Mouse (Mus musculus): Measurements from ENCODE around the gene Mlycd. TPM values are rescaled to one million over a fixed set of nuclear protein-coding genes. Genes with fewer than 3 reads are reported as not detected.

The Mlycd gene
- total RNA-seq, 2 experiments from 2014 or later = 51.7 to 57.8 TPM

DNA sequence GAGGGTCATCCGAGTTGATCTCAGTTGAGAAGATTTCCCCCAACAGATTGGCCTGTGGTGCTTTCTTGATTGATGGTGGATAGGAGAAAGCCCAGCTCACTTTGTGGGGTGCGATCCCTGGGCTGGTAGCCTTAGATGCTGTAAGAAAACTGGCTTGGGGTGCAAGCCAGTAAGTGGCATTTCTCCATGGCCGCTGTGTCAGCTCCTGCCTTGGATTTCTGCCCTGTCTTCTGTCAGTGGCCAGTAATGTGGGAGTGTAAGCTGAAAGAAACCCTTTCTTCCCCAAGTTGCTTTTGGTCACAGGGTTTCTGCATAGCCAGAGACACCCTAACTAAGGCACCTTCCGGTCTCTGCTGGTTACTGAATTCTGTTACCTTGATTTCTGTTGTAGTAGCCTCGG is 61.4 kb downstream of the Mlycd start:
- no peak for DNase-seq (ENCODE audit: low spot score in 2 of 2)

DNA sequence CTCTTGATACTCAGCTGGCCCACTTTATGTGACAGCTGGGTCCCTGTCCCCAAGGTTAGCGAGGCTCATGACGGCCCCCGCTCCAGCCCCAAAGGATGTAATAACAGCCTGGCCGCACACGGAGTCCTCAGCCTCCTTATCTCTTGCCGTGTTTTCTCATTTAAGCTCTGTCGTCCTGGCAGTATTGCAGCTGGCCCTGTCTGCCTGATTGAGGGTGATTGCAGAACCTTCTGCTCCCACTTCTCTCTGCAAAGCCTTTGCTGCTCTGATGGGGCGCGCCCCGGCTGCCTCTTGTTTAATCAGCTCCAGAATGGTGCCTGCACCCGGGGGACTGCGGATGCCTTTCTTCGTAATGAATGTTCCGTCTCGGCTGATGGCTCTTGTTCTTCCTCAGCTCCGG is 65.0 kb downstream of the Mlycd start:
- DNase-seq (ENCODE audit: low spot score in 2 of 2) = no peak

Other genes starting within 250 kb of the Mlycd start
- gene Hsbp1, start 50.4 kb upstream of the Mlycd start, total RNA-seq (2021) = 100 to 1,000 TPM; 189 to 201 TPM
- 100 to 1,000 TPM; 161 to 218 TPM for gene Osgin1, start 39.2 kb downstream of the Mlycd start, total RNA-seq (2021)
- 1 to 10 TPM; 6.2 to 8.6 TPM for gene Necab2, start 51.8 kb downstream of the Mlycd start, total RNA-seq (2021)
- not detected for gene Slc38a8, start 106.8 kb downstream of the Mlycd start, total RNA-seq (2021)
- gene Mbtps1, start 163.9 kb downstream of the Mlycd start, total RNA-seq (2021) = 10 to 100 TPM; 74.1 to 93.5 TPM
- gene Hsdl1, start 180.3 kb downstream of the Mlycd start, total RNA-seq (2021) = 10 to 100 TPM; 22.3 to 45.4 TPM
- not detected for gene Dnaaf1, start 180.4 kb downstream of the Mlycd start, total RNA-seq (2021)
- 10 to 100 TPM; 11.9 to 15.5 TPM for gene Taf1c, start 210.3 kb downstream of the Mlycd start, total RNA-seq (2021)
- gene Adad2, start 217.9 kb downstream of the Mlycd start, total RNA-seq (2021) = not detected
- under 1 TPM; 0.60 to 0.61 TPM for gene Kcng4, start 240.8 kb downstream of the Mlycd start, total RNA-seq (2021)